Mouse (Mus musculus): Measurements from ENCODE around the gene Agtr1b.

Gene Agtr1b

GRCm38 (mm10) chr3:20366558-20367522, at the start of gene Agtr1b:
TSS of gene Agtr1b (minus strand) at chr3:20367177.
- no peak for DNase-seq (ENCODE audit: extremely low read depth, low read depth, low spot score)

DNA sequence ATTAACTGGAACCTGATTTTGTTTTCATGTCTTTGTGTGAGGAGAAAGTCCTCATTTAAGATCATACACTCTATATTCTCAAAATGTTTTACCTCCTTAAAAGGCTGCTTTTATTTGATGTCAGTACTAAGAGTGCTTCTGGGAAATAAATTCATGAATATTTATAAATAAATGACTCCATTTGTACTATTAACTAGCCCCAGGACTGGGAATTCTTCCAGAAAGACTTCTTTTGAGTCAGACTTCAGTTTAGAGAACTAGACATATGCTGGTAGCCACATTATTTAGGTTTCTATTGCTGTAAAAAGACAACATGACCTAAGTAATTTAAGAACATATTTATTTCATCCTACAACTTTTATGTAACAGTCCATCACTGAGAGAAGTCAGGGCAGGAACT, 13.4 kb downstream of the Agtr1b start:
- no peak for DNase-seq (ENCODE audit: extremely low read depth, low read depth, low spot score)

DNA sequence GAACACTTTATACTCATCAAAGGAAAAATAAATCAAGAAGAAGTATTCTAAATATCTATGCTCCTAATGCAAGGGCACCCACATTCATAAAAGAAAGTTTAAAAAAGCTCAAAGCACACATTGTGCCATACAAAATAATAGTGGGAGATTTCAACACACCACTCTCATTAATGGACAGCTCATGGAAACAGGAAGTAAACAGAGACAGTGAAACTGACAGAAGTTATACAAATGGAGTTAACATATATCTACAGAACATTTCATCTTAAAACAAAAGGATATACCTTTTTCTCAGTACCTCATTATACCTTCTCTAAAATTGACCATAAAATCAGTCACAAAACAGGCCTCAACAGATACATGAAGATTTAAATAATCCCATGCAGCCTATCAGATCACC, 18.8 kb downstream of the Agtr1b start:
- no peak for DNase-seq (ENCODE audit: extremely low read depth, low read depth, low spot score)

DNA sequence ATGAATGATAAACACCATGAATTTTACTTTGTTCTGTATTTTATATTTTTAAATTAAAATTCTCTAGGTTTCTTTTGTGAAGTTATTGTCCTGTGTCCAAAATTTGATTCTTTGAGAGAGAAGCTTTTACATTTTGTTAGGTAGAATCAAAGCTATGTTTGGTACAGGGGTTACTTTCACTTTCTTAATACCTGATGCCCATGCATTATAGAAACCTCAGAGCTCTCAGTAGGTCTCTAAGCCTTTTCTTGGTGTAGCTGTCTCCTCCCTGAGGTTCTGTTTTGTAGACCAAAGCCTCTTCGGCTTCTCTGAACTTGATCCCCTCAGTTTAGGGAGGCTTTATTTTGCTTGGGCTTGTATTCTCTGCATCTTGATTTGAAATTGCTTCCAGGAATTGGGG, 26.6 kb downstream of the Agtr1b start:
- DNase-seq (ENCODE audit: extremely low read depth, low read depth, low spot score), result no peak

DNA sequence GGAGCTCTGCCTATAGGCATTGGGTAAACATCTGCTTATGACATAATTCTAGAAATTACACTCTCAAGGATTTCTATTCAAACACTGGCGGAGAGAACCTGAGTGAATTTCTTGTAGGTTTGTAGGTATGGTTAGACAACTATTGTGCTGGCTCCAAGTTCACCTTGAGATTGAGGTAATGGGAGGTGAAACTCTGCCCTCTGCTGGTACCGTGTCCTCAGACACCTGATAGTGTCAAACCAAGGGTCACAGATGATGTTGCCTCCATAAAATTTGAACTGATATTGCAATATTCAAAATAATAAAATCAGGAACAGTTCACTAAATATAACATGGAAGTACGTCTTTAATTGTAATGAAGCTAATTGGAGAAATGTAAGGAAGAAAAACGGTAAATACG, 32.3 kb downstream of the Agtr1b start:
- no peak for DNase-seq (ENCODE audit: extremely low read depth, low read depth, low spot score)

DNA sequence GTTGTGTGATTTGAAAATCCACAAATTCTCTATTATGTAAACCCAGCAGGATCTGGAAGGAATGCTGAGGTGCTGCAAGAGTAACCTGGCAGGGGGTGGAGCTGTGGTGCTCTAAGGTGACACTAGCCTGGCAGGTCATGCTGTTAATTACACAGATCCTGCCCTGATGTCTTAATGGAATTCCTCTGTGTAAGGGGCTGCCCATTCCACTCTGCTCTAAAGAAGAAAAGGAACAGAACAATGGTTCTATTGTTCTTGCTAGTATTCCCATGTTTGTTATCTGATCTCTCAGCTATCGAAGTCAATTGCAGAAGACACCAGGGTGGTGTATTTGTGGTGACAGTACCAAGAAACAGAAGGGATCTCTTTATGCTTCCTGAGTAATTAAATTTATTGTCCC, 49.7 kb downstream of the Agtr1b start:
- no peak for DNase-seq (ENCODE audit: extremely low read depth, low read depth, low spot score)

DNA sequence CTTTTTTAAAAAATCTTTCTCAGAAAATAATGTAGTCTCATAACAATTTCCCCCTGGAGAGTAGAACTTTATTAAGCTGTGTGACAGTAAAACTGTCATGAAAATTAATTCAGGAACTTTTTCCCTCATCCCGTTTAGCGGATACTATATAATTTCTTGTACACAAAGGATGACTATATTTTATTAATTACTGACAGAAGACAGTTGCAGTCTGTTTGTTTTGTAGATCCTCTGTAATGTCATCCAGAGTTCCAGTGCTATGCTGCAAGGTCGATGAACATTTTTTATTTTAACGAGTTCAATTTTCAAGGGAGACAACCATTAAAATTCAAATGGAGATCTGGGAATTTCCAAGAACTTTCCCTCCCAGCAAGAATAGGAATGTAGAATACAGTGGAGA, 57.8 kb downstream of the Agtr1b start:
- DNase-seq (ENCODE audit: extremely low read depth, low read depth, low spot score), result no peak

GRCm38 (mm10) chr3:20307256-20307655, 59.7 kb downstream of the Agtr1b start:
- no peak for DNase-seq (ENCODE audit: extremely low read depth, low read depth, low spot score)

- no peak for DNase-seq (ENCODE audit: extremely low read depth, low read depth, low spot score)
Measured at GRCm38 (mm10) chr3:20304758-20305352, 62.1 kb downstream of the Agtr1b start.

- no peak for DNase-seq (ENCODE audit: extremely low read depth, low read depth, low spot score)
Measured at GRCm38 (mm10) chr3:20295546-20295945, 71.4 kb downstream of the Agtr1b start.

- no peak for DNase-seq (ENCODE audit: extremely low read depth, low read depth, low spot score)
Measured at GRCm38 (mm10) chr3:20294542-20295348, 72.2 kb downstream of the Agtr1b start.

GRCm38 (mm10) chr3:20291370-20291769, 75.6 kb downstream of the Agtr1b start:
- DNase-seq (ENCODE audit: extremely low read depth, low read depth, low spot score), result no peak

DNA sequence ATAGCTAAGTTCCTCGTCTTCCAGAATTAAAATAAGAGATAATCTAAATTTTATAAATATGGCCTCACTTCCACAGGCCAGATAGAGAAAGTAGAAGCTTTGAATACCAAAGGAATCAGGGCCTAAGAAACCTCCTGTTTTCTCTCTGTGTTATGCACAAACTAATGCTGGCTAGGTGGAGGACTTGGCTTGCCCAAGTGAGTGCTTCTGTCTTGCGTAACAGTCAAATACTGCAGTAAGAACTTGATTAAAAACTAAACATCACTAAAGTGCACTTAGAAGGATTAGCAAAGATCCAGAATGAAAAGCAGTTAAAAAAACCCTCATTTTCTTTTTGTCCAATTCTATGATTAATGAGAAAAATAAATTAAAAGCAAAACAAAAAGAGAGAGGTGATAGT, 78.2 kb downstream of the Agtr1b start:
- no peak for DNase-seq (ENCODE audit: extremely low read depth, low read depth, low spot score)

DNA sequence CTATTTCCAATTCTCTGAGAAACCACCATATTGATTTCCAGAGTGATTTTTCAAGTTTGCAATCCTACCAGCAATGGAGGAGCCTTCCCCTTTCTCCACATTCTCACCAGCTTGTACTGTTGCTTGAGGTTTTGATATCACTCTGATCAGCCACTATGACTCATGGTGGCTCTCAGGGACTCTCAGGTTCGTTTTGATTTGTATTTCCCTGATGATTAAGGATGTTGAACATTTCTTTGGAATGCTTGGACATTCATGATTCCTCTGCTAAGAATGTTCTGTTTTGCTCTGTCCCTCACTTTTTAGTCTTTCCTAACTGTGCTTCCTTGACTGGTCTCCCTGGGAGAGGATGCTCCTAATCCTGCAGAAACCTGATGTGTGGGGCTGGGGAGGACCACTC, 85.2 kb downstream of the Agtr1b start:
- DNase-seq (ENCODE audit: extremely low read depth, low read depth, low spot score), result no peak

GRCm38 (mm10) chr3:20275633-20276032, 91.3 kb downstream of the Agtr1b start, which contains the start of gene Cpb1:
TSS of gene Cpb1 (minus strand) at chr3:20275733.
- DNase-seq (ENCODE audit: extremely low read depth, low read depth, low spot score), result no peak
